Mouse (Mus musculus) megakaryocyte progenitor cell, adult 5-6 weeks (primary cell): ENCODE measurements around the gene Vdac1. TPM values are rescaled to one million over a fixed set of nuclear protein-coding genes. Genes with fewer than 3 reads are reported as not detected.

Experiments used
- ATAC-seq: replicated peaks from 2 replicates; pipeline ENCODE4 v1.8.0; 2016; ENCODE audit warnings: mild to moderate bottlenecking, moderate TSS enrichment, inconsistent platforms; ENCODE audit not compliant: poor library complexity
- total RNA-seq, 2 experiments: library from RNA; stranded (forward) in 1 of 2; stranded (reverse) in 1 of 2; fragments of 157-497, 149-512 nt in 1 of 2; fragments of 200-1000 nt in 1 of 2; gene quantifications; 2 replicates each; pipeline versions ENCODE4 v1.2.3 to v1.2.4; 2015 to 2017

The Vdac1 gene
- total RNA-seq, 2 experiments from 2014 or later, result 138 to 223 TPM

DNA sequence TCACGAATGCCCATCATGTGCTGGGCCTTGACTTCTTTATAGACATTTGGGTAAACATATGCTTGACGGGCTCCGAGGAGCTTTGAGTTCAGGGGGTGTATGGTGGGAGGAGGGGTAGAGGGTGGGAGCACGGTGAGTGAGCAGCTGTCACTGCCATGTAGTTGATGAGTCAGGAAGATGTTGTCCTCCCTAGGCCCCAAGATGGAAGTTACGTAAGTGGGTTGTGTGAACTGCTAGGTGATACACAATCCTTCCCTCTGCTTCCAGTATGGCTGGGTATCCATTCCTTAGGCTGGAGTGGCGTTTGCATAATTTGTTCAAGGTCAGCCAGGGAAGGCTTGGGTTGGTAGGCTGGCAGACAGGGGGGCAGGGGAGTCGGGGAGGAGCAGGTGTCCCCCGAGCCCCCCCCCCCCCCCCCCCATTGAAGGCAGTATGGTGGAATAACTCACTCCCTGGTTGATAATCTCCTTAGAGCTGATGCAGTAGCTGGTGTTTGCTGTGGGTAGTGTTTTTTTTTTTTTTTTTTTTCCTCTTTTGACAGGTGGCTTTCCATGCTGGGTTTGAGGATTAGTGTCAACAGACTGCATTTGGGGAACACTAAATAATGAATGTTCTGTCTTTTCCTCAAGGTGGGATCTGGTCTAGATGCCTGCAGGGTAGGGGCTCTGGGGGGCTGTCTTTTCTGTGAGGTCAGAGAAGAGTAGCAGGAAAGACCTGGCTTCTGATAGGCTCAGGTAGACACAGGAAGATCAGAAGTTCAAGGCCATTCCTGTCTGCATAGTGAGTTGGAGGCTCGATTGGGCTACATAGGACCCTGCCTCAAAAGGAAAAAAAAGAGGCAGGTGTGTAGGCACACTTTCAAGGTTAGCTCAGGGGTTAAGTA is 8.8 kb downstream of the Vdac1 start:
- no peak for ATAC-seq

DNA sequence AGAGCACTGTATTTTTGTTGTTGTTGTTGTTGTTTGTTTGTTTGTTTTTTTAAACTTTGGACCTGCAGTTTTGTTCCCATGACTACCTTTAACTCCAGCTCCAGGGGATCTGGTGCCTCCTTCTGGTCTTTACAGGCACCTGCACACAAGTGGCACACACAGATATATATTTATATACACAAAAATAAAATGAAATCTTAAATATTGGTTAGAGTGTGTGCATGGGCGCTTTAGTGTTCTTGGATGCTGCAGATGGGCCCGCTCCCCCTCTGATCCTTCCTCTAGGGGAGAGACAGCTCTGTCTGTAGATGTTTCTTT is 9.4 kb downstream of the Vdac1 start:
- no peak for ATAC-seq

DNA sequence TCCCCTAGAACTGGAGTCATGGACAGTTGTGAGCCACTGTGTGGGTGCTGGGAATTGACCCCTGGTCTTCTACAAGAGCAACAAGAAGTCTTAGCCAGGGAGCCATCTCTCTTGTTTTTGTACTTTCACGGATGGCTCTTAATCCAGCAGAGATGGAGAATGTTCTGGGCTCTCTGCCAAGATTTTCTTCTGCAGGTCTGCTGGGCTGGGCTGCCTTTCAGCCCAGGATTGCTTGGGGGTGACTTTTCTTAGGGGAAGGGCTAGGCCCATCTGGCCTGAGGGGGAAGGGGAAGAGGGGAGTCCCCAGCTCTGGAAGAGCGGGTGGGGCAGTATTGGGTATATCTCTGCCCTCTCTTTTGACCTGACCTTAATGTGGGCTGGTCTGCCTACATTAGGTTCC is 9.9 kb downstream of the Vdac1 start:
- no peak for ATAC-seq

DNA sequence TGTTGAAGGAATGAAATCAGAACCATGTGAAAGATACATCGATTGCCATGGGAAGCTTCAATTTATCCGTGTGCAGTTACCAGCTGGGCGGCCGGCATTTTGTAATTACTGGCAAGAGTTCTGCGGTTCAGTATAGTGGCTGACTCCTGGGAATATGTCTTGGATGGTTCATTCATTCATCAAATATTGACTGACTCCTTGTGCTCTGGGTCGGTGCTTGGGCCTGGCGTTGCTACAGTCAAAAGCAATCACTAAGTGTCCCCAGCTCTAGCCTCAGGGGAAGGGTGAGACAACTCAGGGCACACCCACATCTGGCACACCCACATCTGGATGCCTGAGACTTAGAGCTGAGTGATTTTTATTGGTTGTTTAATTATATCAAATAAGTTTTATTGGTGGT is 13.2 kb downstream of the Vdac1 start:
- no peak for ATAC-seq

DNA sequence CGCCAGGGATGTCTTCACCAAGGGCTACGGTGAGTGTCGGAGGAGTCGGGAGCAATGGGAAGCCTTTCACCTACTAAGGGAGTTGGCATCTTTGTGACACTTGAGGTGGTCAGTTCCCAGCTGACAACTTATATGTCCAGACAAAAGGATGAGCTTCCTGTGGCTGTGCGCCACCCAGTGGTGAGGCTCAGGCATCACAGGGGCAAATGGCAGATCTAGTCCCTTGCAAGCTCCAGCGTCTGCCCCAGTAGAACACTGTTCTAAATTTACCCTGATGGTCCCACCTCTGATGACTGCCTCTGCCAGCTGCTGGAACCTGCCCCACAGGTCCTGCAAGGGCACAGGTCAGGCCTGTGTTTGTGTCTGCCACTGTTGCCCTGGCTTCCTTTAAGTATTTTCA is 13.7 kb downstream of the Vdac1 start:
- ATAC-seq, result peak; percentile 93

DNA sequence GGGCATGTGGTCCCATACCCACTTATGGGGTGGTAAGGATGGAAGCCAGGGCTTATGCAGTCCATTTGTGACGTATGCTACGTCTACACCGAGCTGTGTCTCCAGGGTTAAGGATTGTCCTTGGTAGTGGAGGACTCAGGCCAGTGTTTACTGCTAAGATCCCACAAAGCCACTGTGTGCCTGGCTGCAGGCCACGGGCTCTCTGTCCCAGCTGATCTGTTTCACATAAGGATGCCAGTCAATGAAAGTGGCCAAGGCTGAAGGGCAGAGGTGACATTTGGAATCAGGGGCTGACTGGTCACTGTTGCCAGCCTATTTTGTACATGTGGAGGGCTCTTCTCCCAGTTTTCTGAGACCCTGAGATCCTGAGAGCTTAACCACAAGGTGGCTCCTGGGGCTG is 16.9 kb downstream of the Vdac1 start:
- ATAC-seq, result no peak

DNA sequence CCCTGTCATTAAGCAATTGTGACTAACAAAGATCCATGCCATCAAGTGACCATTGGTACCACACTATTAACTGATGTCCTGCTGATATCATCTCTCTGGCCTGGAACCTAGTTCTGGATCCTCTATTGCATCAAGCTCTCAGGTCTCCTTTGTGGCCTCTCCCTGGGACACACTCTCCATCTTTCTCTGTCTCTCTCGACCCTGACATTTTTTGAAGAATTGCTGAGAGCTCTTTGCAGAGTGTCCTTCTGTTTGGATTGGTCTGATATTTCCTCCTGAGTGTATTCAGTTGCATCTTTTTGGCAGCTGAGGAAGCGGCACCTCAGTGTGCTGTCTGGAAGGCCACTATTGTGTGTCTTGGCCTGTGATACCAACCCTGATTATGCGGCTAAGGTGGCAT is 18.6 kb downstream of the Vdac1 start:
- no peak for ATAC-seq

DNA sequence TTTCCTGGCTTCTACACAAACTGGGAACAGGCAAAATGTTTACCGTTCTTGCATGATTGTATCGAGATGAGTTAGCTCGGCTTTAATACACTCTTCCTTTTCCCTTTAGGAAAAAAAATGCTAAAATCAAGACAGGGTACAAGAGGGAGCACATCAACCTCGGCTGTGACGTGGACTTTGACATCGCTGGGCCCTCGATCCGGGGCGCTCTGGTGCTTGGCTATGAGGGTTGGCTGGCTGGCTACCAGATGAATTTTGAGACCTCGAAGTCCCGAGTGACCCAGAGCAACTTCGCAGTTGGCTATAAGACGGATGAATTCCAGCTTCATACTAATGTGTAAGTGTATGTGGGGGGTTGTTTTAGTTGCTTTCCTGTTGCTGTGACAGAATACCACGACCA is 23.1 kb downstream of the Vdac1 start:
- no peak for ATAC-seq

DNA sequence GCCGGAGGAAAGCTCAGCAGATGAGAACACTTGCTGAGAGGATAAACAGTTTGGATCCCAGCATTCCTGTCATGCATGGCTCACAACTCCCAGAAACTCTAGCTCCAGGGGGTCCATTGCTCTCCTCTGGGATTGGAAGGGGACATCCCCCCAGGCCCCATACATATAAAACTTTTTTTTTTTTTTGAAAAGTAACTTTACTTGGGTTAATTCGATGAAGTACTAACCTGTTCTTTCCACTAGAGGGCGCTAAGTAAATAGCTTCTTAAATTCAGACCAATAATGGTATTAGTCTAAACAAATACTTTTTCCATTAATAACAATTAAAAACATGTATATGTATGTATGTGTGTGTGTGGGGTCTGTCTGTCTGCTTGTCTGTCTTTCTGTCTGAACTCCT is 24.0 kb downstream of the Vdac1 start:
- no peak for ATAC-seq

DNA sequence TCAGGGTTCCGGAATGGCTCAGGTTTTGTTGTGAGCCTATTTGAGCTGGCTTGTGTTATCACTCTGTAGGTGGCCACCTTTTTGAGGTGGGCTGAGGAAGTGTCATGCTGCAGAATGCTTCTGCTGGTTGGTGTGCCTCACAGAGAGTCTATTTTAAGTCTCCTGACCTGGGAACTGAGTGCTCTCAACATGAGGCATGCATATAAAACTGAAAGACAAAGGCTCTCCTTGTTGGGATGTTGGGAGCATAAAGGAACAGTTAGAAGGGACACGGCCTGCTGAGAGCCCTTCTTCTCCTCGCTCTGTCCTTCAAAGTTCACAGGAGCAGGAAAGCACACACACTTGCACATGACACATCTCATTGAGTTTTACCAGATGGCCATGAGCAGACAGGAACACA is 26.2 kb downstream of the Vdac1 start:
- ATAC-seq, result no peak

DNA sequence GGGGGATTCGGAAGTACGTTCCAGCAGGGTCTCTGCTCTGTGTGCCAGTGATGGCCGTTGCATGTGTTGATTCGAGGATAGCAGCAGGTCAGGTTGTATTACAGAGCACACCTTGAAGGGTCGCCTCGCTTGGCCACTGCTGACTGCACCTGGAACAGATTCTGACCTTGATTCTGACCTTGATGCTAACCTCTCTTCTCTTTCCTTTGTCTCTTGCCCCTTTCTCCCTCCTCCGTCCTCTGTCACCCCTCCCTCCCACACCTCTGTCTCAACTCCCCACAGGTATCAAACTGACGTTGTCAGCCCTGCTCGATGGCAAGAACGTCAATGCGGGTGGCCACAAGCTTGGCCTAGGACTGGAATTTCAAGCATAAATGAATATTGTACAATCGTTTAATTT is 27.5 kb downstream of the Vdac1 start:
- no peak for ATAC-seq

DNA sequence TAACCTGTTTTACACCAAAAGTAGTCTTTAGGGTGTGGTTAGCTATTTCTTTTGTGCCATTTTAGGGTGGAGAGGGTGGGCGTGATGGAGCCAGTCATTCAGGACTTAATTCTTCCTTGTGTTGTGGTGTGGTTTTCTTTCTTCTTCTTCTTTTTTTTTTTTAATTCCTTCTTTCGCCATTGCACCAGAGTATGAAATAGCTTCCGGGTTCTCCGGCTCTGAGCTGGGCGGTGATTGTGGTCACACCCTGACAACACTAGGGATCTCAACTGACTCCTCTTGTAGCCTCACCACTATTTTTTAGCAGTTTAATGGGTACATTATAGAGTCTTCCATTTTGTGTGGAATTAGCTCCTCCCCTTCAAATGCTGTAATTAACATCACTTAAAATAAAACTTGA is 28.3 kb downstream of the Vdac1 start:
- peak; percentile 72 for ATAC-seq

DNA sequence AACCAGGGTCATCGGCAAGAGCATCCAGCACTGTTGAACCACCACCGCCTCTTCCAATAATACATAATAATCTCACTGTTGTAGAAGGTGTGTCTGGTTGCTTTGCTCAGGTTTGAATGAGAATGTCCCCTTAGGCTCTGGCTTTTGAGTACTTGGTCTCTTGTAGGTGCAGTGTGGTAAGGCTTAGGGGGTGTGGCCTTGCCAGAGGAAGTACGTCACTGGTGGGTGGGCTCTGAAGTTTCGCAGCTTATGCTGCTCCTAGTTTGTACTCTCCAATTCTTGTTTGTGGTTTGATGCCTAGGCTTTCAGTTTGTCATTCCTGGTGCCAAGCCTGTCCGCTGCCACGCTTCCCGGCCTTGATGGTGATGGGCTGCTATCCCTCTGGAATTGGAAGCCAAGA is 29.3 kb downstream of the Vdac1 start:
- ATAC-seq, result peak; percentile 78

DNA sequence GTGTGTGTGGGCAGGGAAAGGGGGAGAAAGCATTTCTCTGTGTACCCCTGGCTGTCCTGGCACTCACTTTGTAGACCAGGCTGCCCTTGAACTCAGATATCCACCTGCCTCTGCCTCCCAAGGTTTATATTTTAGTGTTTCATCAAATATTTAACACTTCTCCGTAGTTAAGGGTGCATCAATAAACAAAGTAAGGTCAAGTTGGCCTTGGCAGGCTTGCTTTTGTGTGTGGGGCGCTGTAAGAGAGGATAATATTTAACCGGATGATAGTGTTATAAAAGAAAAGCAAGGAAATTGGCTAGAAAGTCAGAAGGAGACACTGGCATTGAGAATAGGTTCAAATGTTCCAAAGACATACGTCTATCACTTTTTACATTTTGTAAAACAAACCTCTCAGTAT is 33.8 kb downstream of the Vdac1 start:
- ATAC-seq, result no peak

DNA sequence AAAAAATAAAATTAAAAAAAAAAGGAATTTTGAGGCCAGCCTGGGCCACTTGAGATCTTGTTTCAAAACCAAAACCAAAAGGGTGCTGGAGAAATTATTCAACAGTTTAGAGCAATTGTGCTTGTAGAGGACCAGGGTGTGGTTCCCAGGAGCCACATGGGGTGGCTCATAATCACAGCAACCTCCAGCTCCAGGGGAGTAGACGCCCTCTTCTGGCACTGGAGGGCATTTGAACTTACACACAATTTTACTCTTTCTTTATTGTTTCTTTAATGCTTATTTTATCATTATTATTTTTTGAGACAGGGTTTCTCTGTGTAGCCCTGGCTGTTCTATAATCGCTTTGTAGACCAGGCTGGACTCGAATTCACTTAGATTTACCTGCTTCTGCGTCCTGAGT is 34.7 kb downstream of the Vdac1 start:
- 0 out of 2 replicates have a peak, but pooled peaks have one; percentile 36 for ATAC-seq

DNA sequence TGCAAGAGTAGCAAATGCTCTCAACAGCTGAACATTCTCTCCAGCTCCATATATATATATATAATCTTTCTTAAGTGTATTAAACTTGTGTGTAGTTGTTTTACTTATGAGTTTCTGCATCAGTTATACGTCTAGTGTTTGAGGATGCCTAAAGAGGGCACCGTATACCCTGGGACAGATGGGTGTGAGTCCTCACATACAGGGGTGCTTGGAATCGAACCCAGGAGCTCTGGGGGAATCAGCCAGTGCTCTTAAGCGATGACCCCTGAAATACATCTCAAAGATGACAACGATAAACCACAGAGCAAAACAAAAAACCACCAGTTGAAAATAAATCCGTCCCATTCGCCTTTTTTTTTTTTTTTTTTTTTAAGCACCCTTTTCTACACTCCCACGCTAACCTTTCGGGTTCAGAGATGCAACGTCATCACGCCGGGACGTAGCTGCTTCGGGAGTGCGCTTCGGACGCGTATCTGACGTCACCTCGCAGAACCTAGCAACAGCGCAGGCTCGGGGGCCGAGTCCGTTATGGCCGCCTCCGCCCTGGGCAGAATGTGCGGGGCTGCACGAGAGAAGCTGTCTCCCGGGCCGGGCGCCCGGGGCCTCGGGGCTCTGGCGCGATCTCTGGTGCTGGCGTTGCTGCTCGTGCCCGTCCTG is 35.4 kb downstream of the Vdac1 start, which contains the start of gene 9530068E07Rik:
9530068E07Rik (plus strand) TSS at position 489 of the 657 bp plus-strand sequence.
- peak; percentile 95 for ATAC-seq

DNA sequence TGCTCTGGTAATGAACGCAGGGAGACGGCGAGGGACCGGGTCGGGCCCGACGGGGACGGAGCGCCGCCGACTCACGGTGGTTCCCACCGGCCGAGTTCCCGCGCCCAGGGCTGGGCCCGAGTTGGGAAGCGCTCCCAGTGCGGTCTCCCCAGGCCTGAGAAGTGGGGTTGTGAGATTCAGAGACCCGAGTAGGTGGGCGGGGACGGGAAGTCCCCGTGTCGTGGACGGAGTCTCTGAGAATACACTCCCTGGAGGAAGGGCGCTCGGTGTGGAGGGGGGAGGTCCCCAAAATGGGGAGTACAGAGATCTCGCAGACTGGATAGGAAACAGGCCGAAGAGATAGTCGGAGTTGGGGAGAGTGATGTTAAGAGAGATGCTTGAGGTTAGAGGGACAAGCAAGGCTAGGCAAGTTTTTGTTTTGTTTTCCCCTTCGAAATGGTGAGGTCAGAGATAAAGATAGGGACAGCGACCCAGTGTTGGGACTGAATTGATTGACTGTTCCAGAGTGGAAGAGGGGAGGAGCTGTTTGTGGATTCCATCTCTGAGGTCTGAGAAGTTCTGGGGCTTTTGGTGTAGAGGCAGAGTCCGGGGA is 36.0 kb downstream of the Vdac1 start:
- ATAC-seq, result peak; percentile 45

DNA sequence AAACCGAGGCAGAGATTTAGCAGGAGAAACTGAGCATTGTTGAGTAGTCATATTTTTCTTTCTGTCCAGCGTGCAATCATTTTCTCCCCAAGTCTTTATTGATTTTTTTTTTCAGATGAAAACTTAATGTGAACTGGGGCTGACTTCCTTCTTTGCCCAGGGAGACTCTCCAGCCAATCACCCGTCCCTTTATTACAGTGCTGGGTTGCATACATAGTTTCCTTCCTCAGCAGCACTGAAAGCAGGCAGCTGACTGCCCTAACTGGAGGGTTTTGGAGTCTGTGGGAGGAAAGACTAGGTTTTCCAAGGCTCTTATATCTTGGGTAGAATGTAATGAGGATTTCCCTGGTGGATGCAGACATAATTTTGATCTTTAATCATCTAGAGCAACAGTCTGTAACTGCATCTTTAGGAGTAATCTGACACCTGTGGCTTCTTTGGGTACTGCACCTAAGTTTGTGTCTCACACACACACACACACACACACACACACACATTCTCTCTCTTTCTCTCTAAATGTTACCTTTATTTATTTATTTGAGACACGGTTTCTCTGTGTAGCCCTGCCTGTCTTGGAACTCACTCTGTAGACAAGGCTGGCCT is 36.8 kb downstream of the Vdac1 start:
- ATAC-seq, result peak; percentile 43

DNA sequence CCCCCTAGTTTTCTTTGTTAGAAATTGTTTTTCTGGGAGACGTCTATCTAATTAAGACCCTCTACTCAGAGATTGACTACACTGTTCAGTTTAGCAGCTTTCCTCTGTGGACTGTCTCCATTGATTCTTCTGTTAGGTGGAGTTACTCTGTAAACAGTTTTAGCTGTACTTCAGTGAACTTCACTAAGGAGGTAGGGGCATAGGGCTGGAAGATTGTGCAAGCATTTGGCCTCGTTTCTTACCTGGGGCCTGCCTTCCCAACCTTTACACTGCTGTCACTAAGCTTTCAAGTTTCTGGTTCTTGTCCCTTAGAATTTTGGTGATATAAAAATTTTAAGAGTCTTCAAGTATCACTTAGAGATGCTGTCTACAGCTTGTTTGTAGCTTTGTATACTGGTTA is 40.8 kb downstream of the Vdac1 start:
- no peak for ATAC-seq

DNA sequence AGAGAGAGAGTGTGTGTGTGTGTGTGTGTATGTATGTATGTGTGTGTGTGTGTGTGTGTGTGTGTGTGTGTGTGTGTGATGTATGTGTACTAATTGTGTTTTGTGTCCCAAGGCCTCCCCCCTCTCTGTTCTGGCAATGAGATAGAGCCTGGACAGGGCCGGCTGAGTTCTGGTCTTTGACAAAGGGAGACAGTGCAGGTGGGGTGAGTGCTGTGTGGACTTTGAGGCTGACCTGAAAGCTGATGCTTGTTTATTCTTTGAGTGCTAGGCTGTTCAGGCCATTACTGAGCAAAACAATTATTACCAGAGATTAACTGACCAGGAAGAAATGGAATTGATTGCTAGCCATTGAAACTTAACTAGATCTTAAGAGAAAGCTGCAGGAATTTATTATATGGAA is 41.9 kb downstream of the Vdac1 start:
- no peak for ATAC-seq

DNA sequence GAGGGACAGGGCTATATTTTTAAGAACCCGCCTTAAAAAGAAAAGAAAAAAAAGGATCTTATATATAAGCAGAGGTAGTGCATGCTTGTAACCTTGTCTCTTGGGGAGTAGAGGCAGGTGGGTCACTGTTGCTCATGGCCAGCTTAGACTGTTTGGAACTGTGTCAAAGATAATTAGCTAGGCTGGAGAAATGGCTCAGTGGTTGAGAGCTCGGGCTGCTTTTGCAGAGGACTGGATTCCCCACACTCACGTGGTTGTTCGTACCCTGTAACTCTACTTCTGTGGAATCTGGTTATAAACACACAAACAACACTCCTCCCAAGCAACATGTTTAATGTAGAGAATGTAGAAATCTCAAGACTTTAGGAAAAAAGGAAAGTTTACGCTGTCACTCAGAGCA is 43.5 kb downstream of the Vdac1 start:
- no peak for ATAC-seq

DNA sequence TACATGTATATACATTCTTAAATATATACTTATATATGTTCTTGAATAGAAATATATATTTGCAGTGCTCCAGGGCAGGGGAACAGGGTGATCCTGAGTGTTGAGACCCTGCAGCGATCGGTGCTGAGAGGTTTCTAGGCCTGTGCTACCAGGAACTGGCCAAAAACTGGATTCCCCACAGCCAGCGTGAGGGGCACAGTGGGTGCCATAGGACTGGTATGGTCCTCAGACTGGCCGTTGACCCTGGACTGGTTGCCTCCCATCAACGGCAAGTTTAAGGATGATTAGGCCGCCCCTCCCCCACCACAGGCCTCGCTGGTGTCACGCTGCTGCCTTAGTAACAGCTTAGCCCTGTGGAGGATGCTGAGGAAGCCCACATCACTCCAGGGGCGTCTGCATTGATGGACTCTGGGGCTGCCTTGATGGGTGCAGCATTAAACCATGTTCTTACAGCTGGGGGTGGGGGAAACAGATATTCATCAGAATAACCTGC is 44.6 kb downstream of the Vdac1 start:
- ATAC-seq, result no peak
